Mouse (Mus musculus) midbrain, embryonic 11.5 days (tissue): ENCODE data around the gene Gm38100. TPM values are rescaled to one million over a fixed set of nuclear protein-coding genes. Genes with fewer than 3 reads are reported as not detected.

Experiments used
- ATAC-seq: fragments of 200-750 bp; cut with Nextera tagmentation; 2 replicates; pipeline ENCODE4 v1.8.0; 2017; ENCODE audit warnings: moderate TSS enrichment, moderate library complexity; ENCODE audit not compliant: low FRiP score
- DNase-seq: peaks from one replicate; pipeline ENCODE4 v3.0.0; 2015; ENCODE audit warnings: low spot score; ENCODE audit errors: missing footprints
- H3K27ac ChIP-seq: fragments of 300-500 bp; sonication (generic); 2 replicates; pipeline ENCODE4 v1.5.1; 2014; ENCODE audit warnings: low read depth, low read length
- H3K27me3 ChIP-seq: fragments of 300-500 bp; sonication (generic); 2 replicates; pipeline ENCODE4 v1.6.1; 2014; ENCODE audit warnings: mild to moderate bottlenecking, low read length, moderate library complexity, mixed read lengths; ENCODE audit not compliant: control insufficient read depth, insufficient read depth
- H3K36me3 ChIP-seq: fragments of 300-500 bp; sonication (generic); 2 replicates; pipeline ENCODE4 v1.6.1; 2014; ENCODE audit warnings: mild to moderate bottlenecking, low read length, moderate library complexity, mixed read lengths; ENCODE audit not compliant: control insufficient read depth, insufficient read depth
- H3K4me1 ChIP-seq: fragments of 300-500 bp; sonication (generic); 2 replicates; pipeline ENCODE4 v1.6.1; 2014; ENCODE audit warnings: low read length; ENCODE audit not compliant: control insufficient read depth, insufficient read depth
- H3K4me2 ChIP-seq: fragments of 300-500 bp; sonication (generic); 2 replicates; pipeline ENCODE4 v1.6.1; 2014; ENCODE audit warnings: mild to moderate bottlenecking, moderate library complexity
- H3K4me3 ChIP-seq: fragments of 300-500 bp; sonication (generic); 2 replicates; pipeline ENCODE4 v1.5.1; 2014; ENCODE audit warnings: low read depth, low read length
- H3K9ac ChIP-seq: fragments of 300-500 bp; sonication (generic); 2 replicates; pipeline ENCODE4 v1.6.1; 2014; ENCODE audit warnings: low read length
- H3K9me3 ChIP-seq: fragments of 300-500 bp; sonication (generic); 2 replicates; pipeline ENCODE4 v1.6.1; 2016; ENCODE audit warnings: low read length; ENCODE audit not compliant: control insufficient read depth
- WGBS: fragments of 180-500 bp; shearing (Covaris S2); extraction: QIAGEN DNeasy Blood & Tissue Kit; methylation state at CpG from one replicate; pipeline ENCODE4 v1.1.7; 2014; 5-methylcytosine and 5-hydroxymethylcytosine counted together
- polyA plus RNA-seq: library from polyadenylated mRNA; unstranded; fragments of >200 nt; fragmentation: Nextera tagmentation; extraction: Ambion mirVana; gene quantifications from 2 replicates; pipeline ENCODE4 v1.2.1, GENCODE M21; 2014

The Gm38100 gene
- polyA plus RNA-seq, 1 experiment from 2014 or later, result not detected

DNA sequence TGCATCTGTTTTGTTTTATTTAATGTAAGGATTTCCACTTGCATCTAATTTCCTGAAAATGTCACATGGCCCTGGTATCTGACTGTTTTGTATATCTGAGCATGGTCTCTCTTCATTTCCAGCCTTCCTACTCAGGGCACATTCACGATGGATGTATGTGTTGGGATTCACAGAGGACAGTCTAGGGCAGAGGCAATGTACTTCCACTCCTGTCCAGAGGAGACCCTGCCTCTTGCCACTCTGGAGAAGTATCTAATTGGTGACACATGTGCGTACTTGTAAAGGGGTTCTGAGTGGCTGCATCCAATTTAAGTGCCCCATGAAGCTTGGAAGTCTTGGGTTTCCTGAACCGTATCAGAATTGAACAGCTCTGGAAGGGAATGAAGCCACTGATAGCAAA lies 30.3 kb downstream of the Gm38100 start:
- 73% methylated on average over 3 of the region's 3 CpGs for WGBS
- ATAC-seq, result no peak

DNA sequence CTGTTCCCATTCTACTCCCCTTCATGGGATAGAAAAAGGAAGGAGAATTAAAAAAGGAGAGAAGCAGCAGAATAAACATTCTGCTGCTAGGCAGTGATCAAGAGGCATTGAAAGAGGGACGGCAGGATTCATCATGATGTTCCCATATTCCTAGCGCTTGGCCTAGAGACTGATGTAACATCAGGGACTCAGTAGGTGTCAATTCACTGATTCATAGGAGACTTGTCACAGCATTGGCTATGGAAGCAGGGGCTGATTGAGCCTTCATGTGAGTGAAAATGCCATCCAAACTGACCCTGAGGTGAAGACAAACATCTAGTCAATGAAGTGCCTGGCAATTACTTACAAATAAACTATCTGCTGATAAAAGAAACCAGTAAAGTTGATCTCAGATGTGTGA lies 30.7 kb downstream of the Gm38100 start:
- ATAC-seq, result no peak
- H3K9me3 ChIP-seq, result no peaks in the 10 kb centered on the region
- H3K4me3 ChIP-seq, result no peak overlapping the region
- no peak overlapping the region for H3K9ac ChIP-seq
- H3K4me2 ChIP-seq, result no peak overlapping the region
- 77% methylated on average over 2 of the region's 2 CpGs for WGBS
- H3K27me3 ChIP-seq, result no peaks in the 10 kb centered on the region
- H3K27ac ChIP-seq, result no peak overlapping the region
- DNase-seq, result no peak
- no peaks in the 10 kb centered on the region for H3K4me1 ChIP-seq
- no peaks in the 10 kb centered on the region for H3K36me3 ChIP-seq

More for the DNA sequence above, 30.3 kb downstream of the Gm38100 start:
- Histone ChIP-seq H3K4me1 (no peaks in the 10 kb centered on the region), H3K27me3 (no peaks in the 10 kb centered on the region), H3K4me2 (no peak overlapping the region), H3K4me3 (no peak overlapping the region), H3K27ac (no peak overlapping the region), H3K36me3 (no peaks in the 10 kb centered on the region), H3K9ac (no peak overlapping the region), H3K9me3 (no peaks in the 10 kb centered on the region)
- no peak for DNase-seq

- no peak overlapping the region for H3K27ac ChIP-seq
- 93% methylated on average over 2 of the region's 2 CpGs for WGBS
- H3K9ac ChIP-seq, result no peak overlapping the region
- H3K27me3 ChIP-seq, result no peaks in the 10 kb centered on the region
- no peak overlapping the region for H3K4me3 ChIP-seq
- DNase-seq (no peak), ATAC-seq (no peak)
- no peaks in the 10 kb centered on the region for H3K9me3 ChIP-seq
- no peak overlapping the region for H3K4me2 ChIP-seq
- H3K36me3 ChIP-seq, result no peaks in the 10 kb centered on the region
- no peaks in the 10 kb centered on the region for H3K4me1 ChIP-seq
Measured at GRCm38 (mm10) chr1:175961786-175962185, 41.7 kb downstream of the Gm38100 start.

GRCm38 (mm10) chr1:175967004-175967745 lies 47.0 kb downstream of the Gm38100 start:
- Histone ChIP-seq H3K4me3 (no peak overlapping the region), H3K4me1 (no peaks in the 10 kb centered on the region), H3K9me3 (no peaks in the 10 kb centered on the region), H3K27me3 (no peaks in the 10 kb centered on the region), H3K9ac (no peak overlapping the region), H3K36me3 (no peaks in the 10 kb centered on the region), H3K27ac (no peak overlapping the region), H3K4me2 (no peak overlapping the region)
- 89% methylated on average over 5 of the region's 5 CpGs for WGBS
- ATAC-seq, result no peak
- no peak for DNase-seq

DNA sequence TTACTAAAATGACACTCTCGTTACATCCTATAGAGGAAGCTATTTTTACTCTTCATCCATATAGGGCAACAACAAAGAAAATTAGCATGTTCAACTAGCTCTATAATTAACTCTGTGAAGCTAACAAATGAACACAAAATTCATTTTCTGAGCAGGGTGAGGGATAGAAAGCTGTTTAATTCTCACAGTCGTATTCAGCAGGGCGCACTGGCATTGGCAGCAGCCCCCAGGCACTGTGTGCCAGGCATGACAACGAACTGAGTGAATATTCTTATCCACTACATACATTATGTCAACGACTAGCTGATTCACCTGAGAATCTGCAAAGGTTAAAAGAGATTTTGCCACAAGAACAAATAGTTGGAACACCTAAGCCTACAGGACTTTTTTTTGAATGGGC lies 50.6 kb downstream of the Gm38100 start:
- H3K4me3 ChIP-seq, result no peak overlapping the region
- 78% methylated on average over 5 of the region's 5 CpGs for WGBS
- no peak overlapping the region for H3K27ac ChIP-seq
- H3K9ac ChIP-seq, result no peak overlapping the region
- H3K9me3 ChIP-seq, result no peaks in the 10 kb centered on the region
- H3K4me1 ChIP-seq, result no peaks in the 10 kb centered on the region
- ATAC-seq, result no peak
- no peak for DNase-seq
- H3K27me3 ChIP-seq, result no peaks in the 10 kb centered on the region
- H3K4me2 ChIP-seq, result no peak overlapping the region
- no peaks in the 10 kb centered on the region for H3K36me3 ChIP-seq

Other genes with a start within 250 kb of the Gm38100 start
- gene Opn3, start 227.6 kb upstream of the Gm38100 start, polyA plus RNA-seq, result 13.2 and 15.0 TPM in 2 replicates
- gene Chml, start 227.4 kb upstream of the Gm38100 start, polyA plus RNA-seq, result 6.9 and 8.0 TPM in 2 replicates
- not detected in 2 replicates for gene Wdr64, start 221.7 kb upstream of the Gm38100 start, polyA plus RNA-seq
- 114 and 138 TPM in 2 replicates for gene Exo1, start 39.7 kb upstream of the Gm38100 start, polyA plus RNA-seq
- gene Rbm8a2, start 58.8 kb downstream of the Gm38100 start, polyA plus RNA-seq, result 0.97 and 1.0 TPM in 2 replicates